Mouse (Mus musculus): ENCODE measurements around the gene Ninj2.

DNA sequence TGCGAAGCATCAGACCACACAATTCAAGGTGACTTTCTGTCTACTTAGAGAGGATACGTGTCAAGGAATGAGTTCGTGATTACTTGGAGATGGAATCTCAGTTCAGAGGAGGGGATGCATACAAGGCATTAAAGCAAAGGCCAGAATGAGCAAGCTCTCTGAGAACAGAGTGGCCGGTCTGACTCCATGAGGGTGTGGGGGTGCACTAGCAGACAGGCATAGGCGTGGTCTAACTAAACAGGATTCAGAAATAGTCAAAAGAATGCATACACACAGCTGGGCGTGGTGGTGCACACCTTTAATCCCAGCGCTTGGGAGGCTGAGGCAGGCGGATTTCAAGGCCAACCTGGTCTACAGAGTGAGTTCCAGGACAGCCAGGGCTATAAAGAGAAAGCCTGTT lies 33.3 kb downstream of the Ninj2 start:
- TF ChIP-seq RAD21 (IDR thresholded peaks at IDR 0.05; ENCODE audit: low read depth, low read length) (no peak), JUND (conservative IDR thresholded peaks at IDR 0.05; ENCODE audit: low read depth, low read length) (no peak), POLR2A (IDR thresholded peaks at IDR 0.05; ENCODE audit: low read depth, low read length) (no peak), KAT2A (IDR thresholded peaks at IDR 0.05; ENCODE audit: insufficient replicate concordance, low read length) (no peak), MAX (IDR thresholded peaks at IDR 0.05; ENCODE audit: low read length) (no peak), CTCF (conservative IDR thresholded peaks at IDR 0.05 in 1 of 2, IDR thresholded peaks at IDR 0.05 in 1 of 2; ENCODE audit: low read depth in 2 of 2, low read length in 2 of 2) (no peak)
